Mouse (Mus musculus): ENCODE data around the gene Wdr11. TPM values are rescaled to one million over a fixed set of nuclear protein-coding genes. Genes with fewer than 3 reads are reported as not detected.

Wdr11 gene
- 35.2 TPM for polyA plus RNA-seq (2014; fragmentation: Illumina TruSeq; extraction: RNeasy Lipid Tissue Mini Kit (QIAGEN cat#74804); ENCODE audit: low replicate concordance)

GRCm38 (mm10) chr7:129591371-129592131 is at the start of gene Wdr11:
TSS of gene Wdr11 (plus strand) at chr7:129591863.

